Mouse (Mus musculus) lung, postnatal 10 days (tissue): ENCODE results near the gene Cntnap1.

ENCODE experiments used
- DNase-seq: peaks from one replicate; pipeline ENCODE4 v3.0.0; 2021

Cntnap1 gene

DNA sequence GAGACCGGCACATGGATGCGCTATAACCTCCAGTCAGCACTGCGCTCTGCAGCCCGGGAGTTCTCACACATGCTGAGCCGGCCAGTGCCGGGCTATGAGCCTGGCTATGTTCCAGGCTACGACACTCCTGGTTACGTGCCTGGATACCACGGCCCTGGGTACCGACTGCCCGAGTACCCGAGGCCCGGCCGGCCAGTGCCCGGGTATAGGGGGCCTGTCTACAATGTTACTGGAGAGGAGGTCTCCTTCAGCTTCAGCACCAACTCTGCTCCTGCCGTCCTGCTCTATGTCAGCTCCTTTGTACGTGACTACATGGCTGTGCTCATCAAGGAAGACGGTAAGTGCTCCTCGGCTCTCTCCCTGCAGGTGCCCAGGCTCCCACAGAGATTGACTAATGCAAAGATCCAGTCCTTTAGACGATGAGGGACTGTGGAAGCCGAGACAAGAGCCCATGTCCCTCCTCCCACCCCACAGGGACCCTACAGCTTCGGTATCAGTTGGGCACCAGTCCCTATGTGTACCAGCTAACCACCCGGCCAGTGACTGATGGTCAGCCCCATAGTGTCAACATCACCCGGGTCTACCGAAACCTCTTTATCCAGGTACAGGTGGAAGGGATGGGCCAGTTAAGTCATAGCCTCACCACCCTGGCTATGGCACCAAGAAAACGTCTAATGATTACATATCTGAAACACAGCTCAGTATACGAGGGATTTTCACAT, 16.4 kb downstream of the Cntnap1 start:
- peak; percentile 3 for DNase-seq

GRCm38 (mm10) chr11:101187541-101187940, 17.2 kb downstream of the Cntnap1 start:
- DNase-seq, result no peak

DNA sequence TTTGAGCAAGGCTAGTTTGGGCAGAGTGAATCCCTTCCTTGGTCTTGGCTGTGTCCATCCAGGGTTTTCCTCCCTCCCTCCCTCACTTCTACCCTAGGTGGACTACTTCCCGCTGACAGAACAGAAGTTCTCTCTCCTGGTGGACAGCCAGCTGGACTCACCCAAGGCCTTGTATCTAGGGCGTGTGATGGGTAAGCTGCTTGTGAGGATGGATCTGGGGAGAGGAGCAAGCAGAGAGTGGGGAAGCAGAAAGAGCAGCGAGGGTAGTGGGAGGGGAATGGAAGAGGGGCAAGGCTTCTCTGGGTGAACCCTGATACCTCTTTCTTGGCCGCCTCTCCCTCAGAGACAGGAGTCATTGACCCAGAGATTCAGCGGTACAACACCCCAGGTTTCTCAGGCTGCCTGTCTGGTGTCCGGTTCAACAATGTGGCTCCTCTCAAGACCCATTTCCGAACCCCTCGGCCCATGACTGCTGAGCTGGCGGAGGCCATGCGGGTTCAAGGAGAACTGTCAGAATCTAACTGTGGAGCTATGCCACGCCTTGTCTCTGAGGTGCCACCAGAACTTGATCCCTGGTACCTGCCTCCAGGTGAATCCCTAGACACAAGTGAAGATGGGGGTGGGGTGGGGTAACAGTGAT, 18.0 kb downstream of the Cntnap1 start:
- no peak for DNase-seq

GRCm38 (mm10) chr11:101189495-101190180, 19.3 kb downstream of the Cntnap1 start:
- peak; percentile 88 for DNase-seq

DNA sequence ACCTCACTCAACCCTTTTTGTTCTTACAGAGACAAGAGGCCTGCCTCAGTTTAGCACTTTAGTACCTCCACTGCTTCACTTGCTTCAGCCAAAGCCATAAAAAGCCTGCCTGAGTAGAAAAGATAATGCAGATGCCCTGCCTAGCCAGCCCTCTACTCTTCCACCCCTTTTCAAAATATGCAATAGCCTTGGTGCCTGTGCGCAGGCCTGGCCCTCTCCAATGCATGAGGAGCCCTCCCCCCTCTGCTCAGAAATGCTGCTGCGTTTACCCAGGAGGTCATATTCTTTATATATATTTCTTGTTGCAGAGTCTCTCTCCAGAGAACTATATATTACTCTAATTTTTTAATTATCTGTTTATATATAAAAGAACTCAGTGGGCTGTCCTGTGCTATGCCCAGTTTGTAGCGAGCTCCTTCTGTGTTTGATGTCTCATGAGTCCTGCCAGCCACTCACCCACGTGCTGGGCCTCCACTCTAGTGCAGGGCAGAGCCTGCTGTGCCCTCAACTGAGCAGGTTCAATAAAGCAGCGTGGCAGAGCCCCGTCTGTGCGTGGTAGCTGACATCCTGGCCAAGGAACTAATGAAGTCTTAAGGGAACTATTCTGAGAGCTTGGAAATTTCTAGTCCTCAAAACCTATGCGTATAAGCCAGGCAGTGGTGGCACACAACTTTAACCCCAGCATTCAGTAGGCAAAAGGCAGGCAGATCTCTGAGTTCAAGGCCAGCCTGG, 20.0 kb downstream of the Cntnap1 start:
- no peak for DNase-seq

GRCm38 (mm10) chr11:101190913-101191907, 20.9 kb downstream of the Cntnap1 start:
- DNase-seq, result no peak

- no peak for DNase-seq
Measured at GRCm38 (mm10) chr11:101191919-101192470, 21.7 kb downstream of the Cntnap1 start.

DNA sequence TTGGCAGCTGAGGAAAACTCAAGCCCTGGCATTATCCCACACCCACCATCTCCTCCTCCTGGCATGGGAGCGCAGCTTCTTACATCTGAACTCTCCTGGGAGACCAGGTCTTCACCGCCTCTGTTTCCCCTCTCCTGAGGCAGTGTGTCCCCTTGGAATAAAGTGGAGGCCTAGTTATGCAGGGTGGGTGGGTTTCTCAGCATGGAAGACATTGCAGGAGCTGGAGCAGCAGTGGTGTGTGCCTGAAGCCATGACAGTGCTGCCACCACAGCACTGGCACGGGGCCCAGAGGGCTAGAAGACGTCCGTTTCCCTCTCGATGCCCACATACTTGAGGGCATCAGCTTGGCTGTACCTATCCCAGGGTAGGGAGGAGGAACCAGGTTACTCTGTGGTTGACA, 22.3 kb downstream of the Cntnap1 start:
- no peak for DNase-seq

DNA sequence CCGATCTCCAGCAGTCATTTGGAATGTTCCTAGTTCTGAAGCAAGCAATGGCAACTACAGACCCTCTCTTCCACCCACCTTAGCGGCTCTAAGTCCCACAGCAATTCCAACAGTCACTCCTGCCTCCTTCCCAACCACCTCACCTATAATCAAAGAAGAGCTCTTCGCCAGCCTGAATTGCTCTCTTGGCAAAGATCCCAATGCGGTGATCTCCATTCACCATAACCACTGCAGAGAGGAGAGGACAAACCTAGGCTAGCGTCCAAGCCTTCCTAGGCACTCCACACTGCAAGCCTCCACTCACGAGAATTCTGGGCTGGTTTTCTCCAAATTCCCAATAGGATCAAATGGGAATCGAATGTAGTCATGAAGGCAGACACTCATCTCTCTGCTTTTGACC, 22.8 kb downstream of the Cntnap1 start:
- no peak for DNase-seq

DNA sequence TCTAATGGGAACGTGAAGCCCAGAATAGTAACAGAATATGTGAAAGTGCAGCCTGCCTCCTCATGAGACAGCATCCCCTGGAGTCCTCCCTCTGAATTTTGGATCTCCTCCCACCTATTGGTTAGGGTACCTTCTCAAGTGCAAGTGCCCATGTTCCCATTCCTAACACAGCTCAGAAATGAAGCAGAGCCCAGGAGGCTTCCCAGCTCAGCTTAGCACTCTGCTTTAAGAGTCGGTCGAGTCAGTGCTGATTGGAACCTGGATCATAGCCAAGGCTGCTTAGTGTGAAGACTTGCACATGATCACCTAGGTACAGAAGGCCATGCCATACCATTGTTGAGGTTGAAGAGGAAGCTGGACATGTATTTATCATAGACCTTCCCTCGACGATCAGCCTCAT, 23.8 kb downstream of the Cntnap1 start:
- no peak for DNase-seq

DNA sequence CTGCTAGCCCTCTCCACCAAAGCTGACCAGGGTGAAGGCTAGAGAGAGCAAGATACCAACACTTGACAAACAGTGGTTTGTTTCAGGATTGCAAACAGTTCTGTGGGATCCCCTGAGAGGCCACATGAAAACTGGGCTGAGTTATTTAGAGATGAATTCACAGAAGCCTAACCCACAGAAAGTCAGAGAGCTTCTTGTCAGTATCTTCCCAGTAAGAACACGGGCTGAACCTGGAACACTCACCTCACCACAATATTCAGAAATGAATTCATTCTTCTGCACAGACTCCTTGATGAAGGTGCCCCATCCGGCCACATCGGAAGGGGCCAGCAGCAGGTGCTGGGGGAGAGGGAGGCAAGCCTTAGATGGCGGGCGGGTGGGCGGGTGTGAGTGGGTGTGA, 24.3 kb downstream of the Cntnap1 start:
- no peak for DNase-seq

DNA sequence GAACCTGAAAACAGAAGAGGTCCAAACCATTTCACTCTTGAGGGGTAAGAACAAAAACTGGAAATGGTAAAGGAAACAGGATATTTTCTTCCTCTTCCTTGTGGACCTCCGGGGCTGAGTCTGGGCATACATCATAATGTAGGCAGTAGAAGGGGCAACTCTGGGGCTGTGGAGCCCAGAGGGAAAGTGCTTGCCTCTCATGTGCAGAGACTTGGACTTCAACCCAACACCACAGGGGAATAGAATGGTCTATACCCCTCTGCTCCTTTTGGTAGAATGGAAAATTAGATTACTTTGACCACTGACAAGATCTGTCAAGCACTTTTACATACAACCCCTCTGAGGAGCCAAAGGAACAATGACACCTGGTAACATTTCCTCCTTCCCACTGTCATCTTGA, 24.8 kb downstream of the Cntnap1 start:
- DNase-seq, result no peak

- DNase-seq, result no peak
Measured at GRCm38 (mm10) chr11:101195571-101195970, 25.2 kb downstream of the Cntnap1 start.

DNA sequence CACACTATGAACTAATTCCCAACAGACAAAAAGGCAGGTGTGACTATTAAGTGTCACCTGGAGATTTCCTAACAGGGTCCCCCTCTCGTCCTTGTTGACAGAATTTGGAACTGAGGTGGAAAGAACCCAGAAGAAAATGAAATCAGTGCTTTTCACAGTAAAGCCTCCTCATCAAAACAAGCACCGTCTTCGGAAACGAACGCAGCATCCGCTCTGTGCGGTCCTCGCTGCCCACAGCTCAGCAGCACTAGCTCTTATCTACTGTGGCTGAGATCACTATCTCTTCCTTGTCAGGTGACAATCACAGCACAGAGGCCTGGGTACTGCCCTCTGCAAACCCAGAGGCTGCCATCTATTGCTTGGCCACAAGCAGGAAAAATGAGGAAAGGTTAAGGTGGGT, 25.9 kb downstream of the Cntnap1 start:
- DNase-seq, result no peak

DNA sequence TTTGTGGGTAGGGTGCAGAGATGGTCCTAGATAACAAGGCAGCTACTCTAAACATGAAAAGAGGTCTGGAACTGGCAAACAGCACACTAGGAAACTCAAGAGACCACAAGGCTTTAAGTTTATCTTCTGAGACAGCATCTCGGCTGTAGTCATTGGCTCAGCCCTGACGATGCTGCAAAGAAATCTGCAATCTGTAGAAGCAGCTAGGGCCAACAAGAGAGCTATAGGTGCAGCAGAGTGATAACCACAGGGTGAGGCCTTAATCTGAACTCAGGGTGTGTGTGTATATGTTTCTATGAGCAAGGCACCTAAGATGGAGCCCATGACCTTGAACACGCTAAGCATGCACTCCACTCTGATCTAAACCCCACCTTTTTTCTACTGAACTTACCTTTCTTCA, 29.2 kb downstream of the Cntnap1 start:
- no peak for DNase-seq

DNA sequence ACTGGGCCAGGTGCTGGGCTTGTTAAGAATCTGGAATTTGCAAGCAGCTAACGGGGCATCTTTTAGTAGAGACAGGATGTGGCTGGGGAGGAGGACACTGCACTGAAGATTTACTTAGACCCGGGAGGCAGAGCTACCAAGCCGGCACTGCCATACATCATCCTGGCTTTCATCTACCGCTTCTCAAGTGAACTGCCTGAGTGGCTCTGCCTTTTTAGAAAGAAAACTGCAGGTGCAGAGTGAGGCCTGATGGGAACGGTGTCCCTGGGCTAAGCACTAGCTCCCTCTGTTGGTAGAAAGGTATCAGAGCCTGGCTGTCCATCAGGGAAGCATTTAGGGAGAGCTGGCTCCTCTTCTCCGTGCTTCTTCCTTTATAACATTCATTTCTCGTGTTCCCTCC, 30.7 kb downstream of the Cntnap1 start:
- peak; percentile 58 for DNase-seq

GRCm38 (mm10) chr11:101211970-101212369, 41.6 kb downstream of the Cntnap1 start:
- peak; percentile 78 for DNase-seq

- DNase-seq, result no peak
Measured at GRCm38 (mm10) chr11:101216936-101217335, 46.6 kb downstream of the Cntnap1 start.

DNA sequence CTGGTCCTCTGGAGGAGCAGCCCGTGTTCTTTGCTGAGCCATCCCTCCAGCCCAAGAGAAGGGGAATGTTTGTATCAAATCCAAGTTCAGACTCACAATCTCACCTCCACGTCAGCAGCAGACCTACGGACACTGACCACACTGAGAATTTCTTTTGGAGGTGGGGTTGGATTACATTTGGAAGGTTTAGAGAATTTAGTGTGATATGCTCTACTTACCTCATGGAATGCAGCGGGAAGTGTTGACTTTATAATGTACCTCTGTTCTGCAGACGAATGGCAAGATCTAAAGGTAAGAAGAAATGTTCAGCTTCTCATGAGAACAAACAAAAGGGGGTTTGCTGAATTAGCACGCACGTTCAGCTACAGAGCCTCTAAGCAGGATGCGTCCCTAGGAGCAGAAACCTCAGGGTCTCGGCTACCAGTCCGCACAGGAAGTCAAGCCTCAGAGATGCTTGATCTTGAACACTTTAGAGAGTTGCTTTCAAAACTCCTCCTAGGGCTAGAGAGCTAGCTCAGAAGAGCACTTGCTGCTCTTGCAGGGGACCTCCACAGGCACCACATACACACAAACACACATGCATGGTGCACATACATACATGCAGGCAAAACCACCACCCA, 48.2 kb downstream of the Cntnap1 start:
- no peak for DNase-seq

DNA sequence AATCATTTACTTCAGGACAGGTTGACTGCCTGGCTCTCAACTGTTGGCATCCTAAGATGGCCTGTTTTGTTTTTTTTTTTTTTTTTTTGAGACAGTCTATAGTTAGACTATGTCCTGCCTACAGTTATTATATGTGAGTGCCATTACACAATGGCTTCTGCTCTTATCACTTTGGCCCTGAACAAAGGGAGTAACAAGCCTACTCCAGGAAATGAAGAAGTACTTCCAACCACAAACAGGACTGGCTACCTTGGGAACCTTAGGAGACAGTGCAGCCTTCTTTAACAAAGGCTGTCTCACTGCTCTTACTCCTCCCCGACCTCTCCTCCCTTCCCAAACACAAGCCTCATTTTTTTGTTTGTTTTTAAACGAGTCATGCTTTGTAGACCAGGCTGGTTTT, 50.5 kb downstream of the Cntnap1 start:
- no peak for DNase-seq

DNA sequence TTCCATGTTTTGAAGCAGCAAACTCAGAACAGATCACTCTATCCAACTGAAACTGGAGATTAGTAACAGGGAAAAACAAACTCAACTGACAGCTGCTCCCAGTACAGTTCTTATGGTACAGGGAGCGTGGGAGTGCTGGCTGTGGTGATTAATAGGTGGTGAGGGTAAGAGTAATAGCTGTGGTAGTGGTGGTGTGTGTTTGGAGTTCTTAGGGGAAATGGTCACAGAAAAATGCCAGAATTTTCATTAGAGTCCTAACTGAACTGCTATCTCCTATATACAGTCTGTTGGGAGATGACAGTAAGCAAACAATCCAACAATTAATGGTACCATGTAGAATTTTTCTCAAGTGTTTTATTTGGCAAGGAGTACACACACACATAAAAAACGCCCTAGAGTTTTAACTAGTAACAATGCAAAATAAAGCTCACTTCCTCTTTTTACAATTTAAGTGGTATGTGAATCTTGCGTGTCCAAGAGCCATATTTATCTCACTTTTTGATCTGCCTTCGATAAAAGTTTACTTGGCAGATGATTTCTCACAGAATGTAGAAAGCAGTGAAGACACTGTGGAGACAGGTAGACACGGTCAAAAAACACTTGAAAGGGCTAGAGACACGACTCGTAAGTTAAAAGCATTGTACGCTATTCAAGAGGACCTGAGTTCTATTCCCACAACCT, 51.1 kb downstream of the Cntnap1 start:
- DNase-seq, result no peak
